Mouse (Mus musculus): ENCODE data around the gene Sh2d5.
A peak's percentile ranks its signal among the peaks of the same experiment; 100 is the strongest.

The Sh2d5 gene

DNA sequence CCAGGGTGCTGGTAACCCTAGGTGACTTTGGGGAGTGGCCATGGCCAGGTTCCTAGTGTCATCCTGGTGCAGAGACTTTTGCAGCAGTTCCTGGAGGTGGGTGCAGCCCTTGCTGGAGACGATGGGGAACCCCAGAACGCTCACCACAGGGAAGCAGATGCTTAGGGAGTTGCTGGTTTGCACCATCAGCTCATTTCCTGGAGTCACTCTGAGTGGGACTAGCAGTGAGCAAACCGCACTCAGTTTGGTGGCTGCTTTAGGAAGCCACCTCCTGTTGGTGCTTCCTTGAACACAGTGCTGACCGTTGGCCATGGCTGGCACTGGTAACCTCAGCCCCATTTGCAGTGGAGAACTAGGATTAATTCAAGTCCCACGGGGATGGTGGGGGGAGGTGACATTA is 9.3 kb downstream of the Sh2d5 start:
- DNase-seq (ENCODE audit: extremely low spot score, low read depth, low spot score): no peak

- DNase-seq (ENCODE audit: extremely low spot score, low read depth, low spot score): peak; percentile 69
Measured at GRCm38 (mm10) chr4:138261843-138262681, 11.9 kb downstream of the Sh2d5 start.

GRCm38 (mm10) chr4:138267869-138268268 is 17.7 kb downstream of the Sh2d5 start:
- DNase-seq (ENCODE audit: extremely low spot score, low read depth, low spot score): no peak

GRCm38 (mm10) chr4:138272011-138272997 is 22.1 kb downstream of the Sh2d5 start:
- DNase-seq (ENCODE audit: extremely low spot score, low read depth, low spot score): no peak

- DNase-seq (ENCODE audit: extremely low spot score, low read depth, low spot score): no peak
Measured at GRCm38 (mm10) chr4:138278346-138278745, 28.1 kb downstream of the Sh2d5 start.

DNA sequence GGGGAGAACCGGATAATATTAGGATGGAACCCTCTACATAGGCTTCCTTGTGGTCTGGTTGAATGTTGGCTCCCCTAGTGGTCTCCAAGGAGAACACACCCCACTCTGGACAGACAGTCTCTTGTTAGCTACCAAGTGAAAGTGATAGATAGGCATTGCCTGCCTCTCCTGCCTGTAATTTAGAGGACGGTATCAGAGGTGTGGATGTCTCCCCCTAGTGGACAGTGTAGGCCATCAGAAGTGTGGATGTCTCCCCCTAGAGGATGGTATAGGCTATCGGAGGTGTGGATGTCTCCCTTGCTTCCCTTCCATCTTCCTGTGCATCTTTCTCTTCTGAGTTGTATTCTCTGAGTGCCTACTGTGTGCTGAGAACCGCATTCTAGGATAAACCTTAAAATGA is 32.6 kb downstream of the Sh2d5 start:
- DNase-seq (ENCODE audit: extremely low spot score, low read depth, low spot score): peak; percentile 82

DNA sequence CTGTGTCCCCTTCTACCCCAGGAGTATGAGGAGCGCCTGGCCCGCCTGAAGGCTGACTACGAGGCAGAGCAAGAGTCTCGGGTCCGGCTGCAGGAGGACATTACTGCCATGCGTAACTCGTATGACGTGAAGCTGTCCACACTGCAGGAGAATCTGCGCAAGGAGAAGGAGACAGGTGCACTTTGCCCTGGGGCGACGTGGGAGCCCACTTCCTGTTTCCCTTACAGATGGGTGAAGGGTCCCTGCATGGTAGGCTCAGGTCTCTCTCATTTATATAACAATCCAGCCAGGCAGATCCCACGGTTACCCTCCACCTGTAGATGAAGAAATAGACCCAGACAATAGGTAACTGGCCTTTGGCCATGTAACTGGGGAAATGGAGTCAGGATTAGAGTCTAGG is 36.2 kb downstream of the Sh2d5 start:
- no peak for DNase-seq (ENCODE audit: extremely low spot score, low read depth, low spot score)

DNA sequence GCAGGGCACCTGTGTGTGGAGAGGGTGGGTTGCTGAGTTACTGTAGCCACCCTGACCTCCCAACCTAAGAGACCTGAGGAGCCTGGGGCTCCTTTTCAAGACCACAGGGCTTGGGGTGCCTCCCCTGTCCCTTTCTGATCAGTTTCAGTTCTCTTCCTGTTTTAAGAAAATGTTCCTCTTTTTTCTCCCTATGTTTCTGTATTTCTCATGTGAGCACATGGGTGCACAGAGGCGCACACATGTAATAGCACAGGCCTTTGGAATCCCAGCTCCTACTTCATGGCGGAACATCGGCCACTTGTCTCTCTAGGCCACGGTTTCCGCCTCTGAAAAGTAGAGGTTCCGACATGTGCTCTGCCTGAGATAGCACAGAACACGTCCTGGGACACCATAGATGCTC is 38.5 kb downstream of the Sh2d5 start:
- no peak for DNase-seq (ENCODE audit: extremely low spot score, low read depth, low spot score)

- DNase-seq (ENCODE audit: extremely low spot score, low read depth, low spot score): no peak
Measured at GRCm38 (mm10) chr4:138292028-138292427, 41.8 kb downstream of the Sh2d5 start.

DNA sequence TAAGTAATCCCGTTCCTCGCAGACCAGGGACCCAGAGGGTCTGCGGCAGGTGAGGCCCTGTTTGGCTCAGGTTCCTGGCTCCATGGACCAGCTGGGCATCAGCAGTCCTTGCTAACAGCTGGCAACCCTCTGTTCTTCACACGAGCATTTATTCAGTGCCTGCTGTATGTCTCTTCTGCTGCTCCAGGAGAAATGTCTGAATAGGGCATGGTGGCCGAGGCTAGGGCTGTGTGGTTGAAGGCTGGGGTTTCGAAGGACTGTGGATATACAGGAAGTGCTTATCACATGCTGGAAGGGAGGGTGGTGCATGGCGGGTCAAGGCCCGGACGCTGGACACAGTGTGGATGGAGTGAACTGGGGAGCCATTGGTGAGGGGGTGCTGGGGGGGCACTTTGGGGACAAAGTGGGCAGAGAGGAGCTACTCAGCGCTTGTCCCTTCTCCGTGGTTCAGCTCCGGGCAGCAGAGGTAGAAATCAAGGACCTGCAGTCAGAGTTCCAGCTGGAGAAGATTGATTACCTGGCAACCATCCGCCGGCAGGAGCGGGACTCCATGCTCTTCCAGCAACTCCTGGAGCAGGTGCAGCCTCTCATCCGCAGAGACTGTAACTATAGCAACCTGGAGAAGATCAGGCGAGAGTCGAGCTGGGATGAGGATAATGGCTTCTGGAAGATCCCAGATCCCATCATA is 43.2 kb downstream of the Sh2d5 start:
- DNase-seq (ENCODE audit: extremely low spot score, low read depth, low spot score): no peak

DNA sequence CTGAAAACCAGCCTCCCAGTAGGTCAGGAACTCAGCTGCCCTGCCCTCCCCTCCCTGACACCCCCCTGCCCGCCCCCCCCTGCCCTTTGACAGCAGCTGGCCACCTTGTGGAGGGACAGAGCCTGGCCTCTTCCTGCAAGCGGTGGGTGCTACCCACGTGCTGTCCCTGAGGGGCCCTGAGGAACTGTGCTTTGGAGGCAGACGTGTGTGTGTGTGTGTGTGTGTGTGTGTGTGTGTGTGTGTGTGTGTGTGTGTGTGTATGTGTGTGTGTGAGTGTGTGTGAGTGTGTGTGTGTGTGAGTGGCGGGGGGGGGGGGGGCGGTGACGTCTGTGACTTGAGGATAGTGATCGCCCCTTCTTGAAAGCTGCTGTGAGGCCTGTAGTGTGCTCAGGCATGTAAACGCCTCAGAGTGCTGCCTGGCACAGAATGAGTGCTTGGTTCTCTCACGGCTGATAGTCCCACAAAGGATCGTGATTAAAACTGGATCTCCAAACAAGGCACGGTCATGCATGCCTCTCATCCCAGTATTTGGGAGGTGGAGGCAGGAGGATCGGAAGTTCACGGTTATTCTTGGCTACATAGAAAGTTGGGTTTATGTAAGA is 43.8 kb downstream of the Sh2d5 start:
- no peak for DNase-seq (ENCODE audit: extremely low spot score, low read depth, low spot score)

DNA sequence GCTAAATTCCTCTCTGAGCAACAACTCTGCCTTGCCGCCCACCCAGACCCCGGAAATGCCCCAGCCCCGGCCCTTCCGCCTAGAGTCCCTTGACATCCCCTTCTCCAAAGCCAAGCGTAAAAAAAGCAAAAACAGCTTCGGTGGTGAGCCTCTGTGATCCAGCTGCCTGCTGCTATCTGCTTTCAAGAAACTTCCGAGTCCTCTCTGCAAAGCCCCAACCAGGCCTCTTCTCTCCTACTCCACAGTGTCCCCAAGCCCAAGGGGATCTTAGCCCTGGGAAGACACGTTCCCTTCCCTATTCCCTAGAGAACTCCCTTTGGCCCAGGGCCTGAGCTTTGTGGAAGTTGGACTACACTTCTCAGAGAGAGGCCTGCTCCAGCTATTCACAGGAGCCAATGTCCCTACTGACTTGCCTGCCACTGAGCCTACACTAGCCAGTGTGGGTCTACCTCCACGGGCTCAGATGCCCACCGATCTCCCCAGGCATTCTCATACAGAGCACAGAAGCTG is 51.1 kb downstream of the Sh2d5 start:
- no peak for DNase-seq (ENCODE audit: extremely low spot score, low read depth, low spot score)

GRCm38 (mm10) chr4:138303011-138303410 is 52.8 kb downstream of the Sh2d5 start:
- DNase-seq (ENCODE audit: extremely low spot score, low read depth, low spot score): no peak

DNA sequence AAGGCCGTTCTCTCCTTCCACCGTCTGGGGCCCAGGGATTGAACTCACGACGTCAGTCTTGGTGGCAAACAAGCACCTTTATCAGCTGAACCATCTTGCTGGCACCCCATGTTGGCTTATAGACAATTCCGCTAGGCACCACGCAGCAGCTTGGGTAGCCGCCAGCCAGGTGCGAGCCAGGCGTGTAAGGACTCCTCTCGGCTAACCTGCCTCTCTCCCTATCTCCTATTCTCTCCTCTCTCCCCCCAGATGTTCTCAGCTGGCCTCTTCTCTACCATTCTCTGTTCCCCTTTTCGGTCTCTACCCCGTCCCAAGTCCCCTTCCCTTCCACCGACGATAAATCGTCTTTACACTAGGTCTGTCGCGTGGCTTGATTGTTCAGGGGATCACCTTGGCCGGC is 53.5 kb downstream of the Sh2d5 start:
- DNase-seq (ENCODE audit: extremely low spot score, low read depth, low spot score): no peak

DNA sequence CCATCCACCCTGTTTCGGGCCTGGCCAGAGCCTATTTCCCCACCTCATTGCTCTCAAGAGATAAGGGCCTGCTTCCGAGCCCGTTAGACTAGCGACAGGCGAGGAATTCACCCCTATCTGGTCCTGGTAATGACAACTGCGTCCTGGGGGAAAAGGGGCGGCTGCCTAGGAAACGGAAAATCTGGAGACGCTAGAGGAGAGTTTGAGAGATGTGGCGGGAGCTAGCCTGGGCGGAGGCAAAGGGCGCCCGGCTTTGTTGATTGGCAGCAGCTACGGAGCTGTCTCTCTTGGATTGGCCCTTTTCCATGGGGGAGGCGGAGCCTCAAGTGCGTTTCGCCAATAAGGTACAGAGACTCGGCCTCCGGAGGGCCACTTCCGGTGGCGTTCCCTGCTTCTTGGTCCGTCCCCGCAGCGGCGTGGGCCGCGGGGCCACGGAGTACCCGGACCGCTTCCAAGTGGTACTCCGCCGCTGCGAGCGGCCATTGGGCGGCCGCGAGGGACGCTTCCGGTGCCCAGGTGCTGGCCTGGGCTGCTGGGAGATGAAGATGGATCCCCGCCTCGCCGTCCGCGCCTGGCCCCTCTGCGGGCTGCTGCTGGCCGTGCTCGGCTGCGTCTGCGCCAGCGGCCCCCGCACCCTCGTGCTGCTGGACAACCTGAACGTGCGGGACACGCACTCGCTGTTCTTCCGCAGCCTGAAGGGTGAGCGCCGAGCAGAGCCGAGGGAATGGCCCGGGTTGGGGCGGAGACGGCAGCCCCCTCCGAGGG is 54.3 kb downstream of the Sh2d5 start, which contains the start of gene Ddost:
TSS of gene Ddost (plus strand) at position 391 of the 765 bp plus-strand sequence.
- DNase-seq (ENCODE audit: extremely low spot score, low read depth, low spot score): peak; percentile 98

DNA sequence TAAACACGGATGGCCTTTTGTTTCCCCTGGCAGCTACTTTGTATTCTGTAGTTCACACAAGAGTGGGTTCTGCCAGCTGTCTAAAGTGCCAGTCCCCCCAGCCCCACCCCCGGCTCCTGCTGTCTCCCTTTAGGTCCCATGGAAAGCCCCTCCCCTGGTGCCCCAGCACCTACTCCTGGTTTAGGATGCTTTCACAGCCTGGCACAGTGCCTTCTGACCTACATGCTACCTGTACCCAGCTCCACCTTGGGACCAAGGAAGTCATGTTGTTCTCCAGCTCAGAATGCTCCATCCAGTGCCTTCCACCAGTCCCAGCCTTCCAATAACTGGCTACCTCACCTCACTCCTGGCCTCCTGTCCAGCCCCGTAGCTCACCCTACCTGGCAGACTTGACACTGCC is 56.8 kb downstream of the Sh2d5 start:
- DNase-seq (ENCODE audit: extremely low spot score, low read depth, low spot score): no peak

GRCm38 (mm10) chr4:138307739-138308138 is 57.5 kb downstream of the Sh2d5 start:
- no peak for DNase-seq (ENCODE audit: extremely low spot score, low read depth, low spot score)

DNA sequence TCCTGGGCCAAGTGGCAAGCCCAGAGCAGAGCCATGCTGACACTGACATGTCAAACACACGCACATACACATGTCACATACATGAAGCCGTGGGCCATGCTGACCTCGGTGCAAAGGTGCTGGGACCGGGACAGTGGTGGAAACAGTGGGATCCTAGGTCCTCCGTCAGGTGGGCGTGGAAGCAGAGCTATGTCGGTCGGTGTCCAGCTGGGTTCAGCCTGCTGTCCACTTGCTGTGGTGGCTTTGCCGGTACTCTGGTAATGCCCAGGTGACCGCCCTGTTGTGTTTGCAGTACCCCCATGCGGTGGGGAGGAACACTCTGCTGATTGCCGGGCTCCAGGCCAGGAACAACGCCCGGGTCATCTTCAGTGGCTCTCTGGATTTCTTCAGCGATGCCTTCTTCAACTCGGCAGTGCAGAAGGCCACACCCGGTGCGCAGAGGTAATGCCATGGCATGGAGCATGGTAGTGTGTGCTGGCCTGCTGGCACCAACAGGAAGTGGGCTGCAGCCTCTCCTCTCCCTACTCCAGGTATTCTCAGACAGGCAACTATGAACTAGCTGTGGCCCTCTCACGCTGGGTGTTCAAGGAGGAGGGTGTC is 60.2 kb downstream of the Sh2d5 start:
- DNase-seq (ENCODE audit: extremely low spot score, low read depth, low spot score): no peak
